Mouse (Mus musculus): ENCODE results near the gene Cdc42ep3.

DNA sequence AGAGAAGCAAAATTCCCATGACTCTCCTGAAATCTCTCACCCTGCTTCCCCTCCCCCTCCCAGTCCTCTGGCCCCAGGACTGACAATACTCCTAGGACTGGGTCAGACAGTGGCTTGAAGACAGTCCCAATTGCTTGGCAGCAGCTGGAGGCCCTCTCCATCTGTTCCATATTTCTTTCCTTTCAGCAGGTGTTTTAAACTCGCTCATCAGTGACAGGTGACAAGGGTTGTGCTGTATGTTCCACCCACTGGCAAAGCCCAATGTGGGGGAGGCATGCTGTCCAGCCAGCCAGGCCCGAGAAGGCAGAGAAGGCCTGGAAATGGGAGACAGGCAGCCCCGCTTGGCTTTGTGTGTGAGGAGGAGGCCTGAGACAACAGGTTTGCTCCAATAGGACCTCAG, 17.4 kb downstream of the Cdc42ep3 start:
- no peak for TF ChIP-seq ZNF384 (IDR thresholded peaks at IDR 0.05; ENCODE audit: low read depth, low read length)
- TF ChIP-seq CHD2 (IDR thresholded peaks at IDR 0.05; ENCODE audit: low read depth, low read length): no peak
